Mouse (Mus musculus) stomach, embryonic 14.5 days (tissue): ENCODE measurements around the gene Pde1c. TPM values are rescaled to one million over a fixed set of nuclear protein-coding genes. Genes with fewer than 3 reads are reported as not detected.
A peak's percentile ranks its signal among the peaks of the same experiment; 100 is the strongest.
"Not testable (repeated sequence)": the region's sequence is repeated elsewhere in the genome, so short reads cannot be mapped to it uniquely, and the experiment has no call there.

Source experiments
- ATAC-seq: fragments of 200-750 bp; cut with Nextera tagmentation; 2 replicates; pipeline ENCODE4 v1.8.0; 2017; ENCODE audit warnings: low read depth, moderate TSS enrichment; ENCODE audit not compliant: insufficient number of reproducible peaks, insufficient read depth, low FRiP score
- H3K27ac ChIP-seq: fragments of 300-500 bp; sonication (generic); 2 replicates; pipeline ENCODE4 v1.5.1; 2014; ENCODE audit warnings: mild to moderate bottlenecking, low read length, moderate library complexity, mixed read lengths
- H3K27me3 ChIP-seq: fragments of 300-500 bp; sonication (generic); 2 replicates; pipeline ENCODE4 v1.6.1; 2014; ENCODE audit warnings: low read length, control low read depth, mixed read lengths; ENCODE audit not compliant: control insufficient read depth, insufficient read depth
- H3K36me3 ChIP-seq: fragments of 300-500 bp; sonication (generic); 2 replicates; pipeline ENCODE4 v1.6.1; 2014; ENCODE audit warnings: mild to moderate bottlenecking, control low read depth, low read length, moderate library complexity, mixed read lengths; ENCODE audit not compliant: control insufficient read depth, insufficient read depth
- H3K4me1 ChIP-seq: fragments of 300-500 bp; sonication (generic); 2 replicates; pipeline ENCODE4 v1.6.1; 2014; ENCODE audit warnings: low read length, control low read depth, mixed read lengths; ENCODE audit not compliant: control insufficient read depth, insufficient read depth
- H3K4me2 ChIP-seq: fragments of 300-500 bp; sonication (generic); replicated peaks from 2 replicates; pipeline ENCODE4 v1.6.1; 2014; ENCODE audit warnings: low read depth, low read length, control low read depth
- H3K4me3 ChIP-seq: fragments of 300-500 bp; sonication (generic); 2 replicates; pipeline ENCODE4 v1.5.1; 2014; ENCODE audit warnings: low read depth, low read length, control low read depth
- H3K9ac ChIP-seq: fragments of 300-500 bp; sonication (generic); replicated peaks from 2 replicates; pipeline ENCODE4 v1.6.1; 2014; ENCODE audit warnings: low read depth, mild to moderate bottlenecking, control low read depth, low read length, moderate library complexity, mixed read lengths
- H3K9me3 ChIP-seq: fragments of 300-500 bp; sonication (generic); 2 replicates; pipeline ENCODE4 v1.6.1; 2016; ENCODE audit warnings: low read depth, low read length, control low read depth; ENCODE audit not compliant: control insufficient read depth
- WGBS: fragments of 180-500 bp; shearing (Covaris S2); extraction: QIAGEN DNeasy Blood & Tissue Kit; methylation state at CpG from one replicate; pipeline ENCODE4 v1.1.7; 2014; 5-methylcytosine and 5-hydroxymethylcytosine counted together
- polyA plus RNA-seq: library from polyadenylated mRNA; unstranded; fragments of >200 nt; fragmentation: Nextera tagmentation; extraction: Ambion mirVana; gene quantifications from 2 replicates; pipeline ENCODE4 v1.2.1, GENCODE M21; 2014

Pde1c gene
- polyA plus RNA-seq = 2.8 and 4.7 TPM in 2 replicates

DNA sequence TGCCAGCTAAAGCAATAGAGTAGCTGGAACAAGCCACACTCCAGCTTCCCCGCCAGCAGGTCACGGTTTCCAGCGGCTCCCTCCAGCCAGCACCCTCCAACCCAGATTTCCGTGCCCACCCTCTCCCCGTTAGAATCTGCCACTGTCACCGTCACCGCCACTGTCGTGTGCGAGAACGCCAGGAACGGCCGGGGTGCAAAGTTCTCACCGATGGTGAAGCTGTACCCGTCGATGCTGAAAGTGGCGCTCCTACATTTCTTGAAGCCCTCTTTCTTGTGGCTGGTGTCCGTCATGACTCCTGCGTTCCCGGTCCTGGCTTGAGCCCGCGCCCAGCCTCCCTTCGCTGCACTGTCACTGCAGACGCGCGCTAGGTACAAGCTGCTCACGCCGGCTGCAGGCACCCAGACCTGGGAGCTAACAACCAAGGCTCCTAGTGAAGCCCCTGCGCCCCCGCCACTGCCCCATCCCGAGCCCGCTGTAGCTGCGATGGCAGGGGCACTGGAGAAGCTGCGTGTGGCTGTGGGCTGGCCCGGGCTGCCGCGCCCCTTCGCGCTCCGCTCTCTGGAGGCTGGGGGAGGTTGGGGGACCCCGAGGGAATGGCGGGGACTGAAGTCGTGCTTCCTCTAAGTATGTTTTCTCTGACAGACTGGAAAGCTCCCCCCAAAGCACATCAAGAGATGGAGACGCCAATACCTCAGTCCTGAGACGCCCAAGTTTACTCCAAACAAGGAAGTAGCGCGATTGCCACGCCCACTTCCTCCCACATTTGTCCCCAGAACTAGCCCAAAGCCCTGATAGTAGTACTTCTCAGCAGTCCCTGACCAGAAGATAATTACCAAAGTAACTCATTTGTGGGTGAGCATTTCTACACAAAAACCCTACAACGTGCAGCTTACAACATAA, at the start of gene Pde1c:
Gene Pde1c (minus strand): TSS at position 634 of the 903 bp plus-strand sequence.
- WGBS = under 1% methylated on average over 48 of the region's 48 CpGs
- Histone ChIP-seq H3K4me2 (peak within 1 kb of the TSS; percentile 97), H3K4me1 (no peaks in the 10 kb centered on the region), H3K9ac (peak within 1 kb of the TSS; percentile 30), H3K36me3 (no peaks in the 10 kb centered on the region), H3K9me3 (no peaks in the 10 kb centered on the region), H3K4me3 (peak within 1 kb of the TSS; percentile 73), H3K27me3 (no peaks in the 10 kb centered on the region), H3K27ac (no peak within 1 kb of the TSS)
- ATAC-seq = peak; percentile 79

DNA sequence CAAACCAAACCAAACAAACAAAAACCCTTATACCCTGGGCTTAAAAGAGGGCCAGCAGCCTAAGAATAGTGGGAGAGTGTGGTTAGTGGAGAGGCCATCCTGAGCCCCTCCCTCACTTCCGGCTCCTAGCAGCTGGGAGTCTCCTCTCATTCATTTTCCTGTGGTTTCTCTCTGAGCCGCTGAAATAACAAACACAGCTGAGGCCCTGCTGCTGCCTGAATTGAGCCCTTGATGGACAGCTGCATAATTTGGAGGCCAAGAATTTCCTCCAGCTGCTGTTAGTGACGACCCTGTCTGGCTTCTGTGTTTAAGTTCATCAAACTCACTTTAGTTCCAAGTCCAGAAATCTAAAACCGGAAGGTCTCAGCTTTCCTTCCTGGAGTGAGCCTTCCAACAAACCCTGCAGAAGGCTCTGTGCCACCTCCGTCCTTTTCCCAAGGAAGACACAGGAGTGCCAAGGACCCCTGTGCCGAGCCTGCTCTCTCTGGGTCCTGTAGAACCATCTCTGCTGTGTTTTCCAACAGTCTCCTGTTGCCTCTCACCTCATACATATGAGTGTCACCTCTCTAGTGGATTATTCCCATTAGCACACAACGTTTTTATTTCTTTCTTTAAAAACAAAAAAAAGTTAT, 48.2 kb upstream of the Pde1c start:
- Histone ChIP-seq H3K27ac (peak overlapping the region; percentile 78; the same call in 1 of the 2 replicates), H3K4me3 (no peak overlapping the region), H3K27me3 (no peaks in the 10 kb centered on the region), H3K36me3 (no peaks in the 10 kb centered on the region), H3K4me2 (peak overlapping the region; percentile 15; the same call in 1 of the 2 replicates), H3K9me3 (no peaks in the 10 kb centered on the region), H3K4me1 (peaks cover 17% of the 10 kb centered on the region), H3K9ac (no peak overlapping the region)
- 11% methylated on average over 7 of the region's 7 CpGs for WGBS
- peak; percentile 83; the same call in 1 of the 2 replicates for ATAC-seq

DNA sequence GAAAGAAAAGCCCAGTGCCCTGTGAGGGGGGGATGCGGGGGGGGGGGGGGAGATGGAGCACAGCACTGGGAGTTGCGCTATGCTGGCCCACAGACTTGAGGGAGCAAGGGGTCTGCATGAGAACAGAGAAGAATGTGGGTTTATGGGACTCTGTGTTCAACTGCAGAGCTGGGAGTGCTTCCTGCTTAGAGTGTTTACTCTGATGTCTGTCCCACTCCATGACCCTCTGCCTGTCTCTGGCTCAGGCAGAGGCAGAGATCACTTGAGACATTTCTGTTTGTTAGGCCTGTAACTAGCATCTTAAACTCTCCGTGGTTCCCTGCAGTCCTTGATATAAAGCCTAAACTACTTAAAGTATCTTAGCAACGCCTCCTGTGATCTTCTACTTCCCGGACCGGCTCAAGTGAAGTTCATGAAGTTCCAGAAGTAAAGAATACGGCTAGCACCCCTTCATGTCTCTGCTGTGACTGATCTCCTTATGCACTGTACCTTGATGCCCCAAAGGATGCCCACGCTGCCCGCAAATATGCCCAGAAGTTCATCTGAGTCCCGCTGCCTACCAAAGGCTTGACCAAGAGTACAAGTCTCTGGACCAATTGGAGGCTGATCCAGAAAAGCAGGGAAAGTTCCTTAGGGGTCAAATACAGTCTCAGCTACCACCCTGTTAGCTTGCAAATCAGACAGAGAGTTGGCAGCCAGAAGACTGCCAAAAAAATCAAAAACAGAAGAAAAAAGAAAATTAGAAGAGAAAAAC, 47.5 kb upstream of the Pde1c start:
- Histone ChIP-seq H3K9ac (no peak overlapping the region), H3K4me1 (peaks cover 17% of the 10 kb centered on the region), H3K27me3 (no peaks in the 10 kb centered on the region), H3K36me3 (no peaks in the 10 kb centered on the region), H3K27ac (peak overlapping the region; percentile 78), H3K9me3 (no peaks in the 10 kb centered on the region), H3K4me2 (0 out of 2 replicates have a peak overlapping the region, but pooled peaks have one; percentile 15), H3K4me3 (no peak overlapping the region)
- ATAC-seq = peak; percentile 33; the same call in 1 of the 2 replicates
- 39% methylated on average over 10 of the region's 10 CpGs for WGBS

DNA sequence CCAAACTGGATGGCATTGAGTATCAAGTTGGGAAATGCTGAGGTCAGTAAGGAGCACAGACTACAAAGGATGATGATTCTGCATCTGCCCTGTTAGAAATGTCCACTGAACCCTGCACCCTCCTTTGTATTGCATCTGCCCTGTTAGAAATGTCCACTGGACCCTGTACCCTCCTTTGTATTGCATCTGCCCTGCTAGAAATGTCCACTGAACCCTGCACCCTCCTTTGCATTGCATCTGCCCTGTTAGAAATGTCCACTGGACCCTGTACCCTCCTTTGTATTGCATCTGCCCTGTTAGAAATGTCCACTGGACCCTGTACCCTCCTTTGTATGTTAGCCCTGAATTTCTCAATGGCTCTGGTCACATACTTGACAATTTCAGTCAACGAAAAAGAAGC, 40.6 kb upstream of the Pde1c start:
- not testable (repeated sequence) for ATAC-seq, H3K4me1 ChIP-seq, H3K9me3 ChIP-seq, H3K4me2 ChIP-seq, H3K27ac ChIP-seq, H3K27me3 ChIP-seq, H3K36me3 ChIP-seq, H3K9ac ChIP-seq, H3K4me3 ChIP-seq
- 84% methylated on average over 1 of the region's 1 CpGs for WGBS

DNA sequence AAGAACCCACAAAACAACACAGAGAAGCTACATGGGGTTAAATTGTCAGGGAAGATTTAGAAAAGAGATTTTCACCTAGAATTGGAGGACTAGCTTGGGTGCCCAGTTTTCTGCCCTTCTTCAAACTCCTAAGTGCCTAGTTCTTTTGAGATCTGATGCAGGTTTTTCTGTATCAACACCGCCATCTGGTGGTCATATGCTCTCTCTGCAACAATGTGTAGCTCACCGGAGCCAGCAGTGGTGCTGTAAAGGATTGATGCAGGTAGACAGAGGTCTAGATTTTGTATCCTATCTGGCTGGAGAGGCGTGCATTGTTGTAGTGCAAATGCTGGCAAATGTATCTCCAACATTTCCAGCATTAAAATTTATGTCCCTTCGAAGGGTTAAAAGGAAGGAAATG, 39.4 kb upstream of the Pde1c start:
- no peak for ATAC-seq
- Histone ChIP-seq H3K9me3 (no peaks in the 10 kb centered on the region), H3K27me3 (no peaks in the 10 kb centered on the region), H3K27ac (no peak overlapping the region), H3K9ac (no peak overlapping the region), H3K4me3 (no peak overlapping the region), H3K36me3 (no peaks in the 10 kb centered on the region), H3K4me1 (no peaks in the 10 kb centered on the region), H3K4me2 (no peak overlapping the region)
- 1% methylated on average over 4 of the region's 4 CpGs for WGBS

DNA sequence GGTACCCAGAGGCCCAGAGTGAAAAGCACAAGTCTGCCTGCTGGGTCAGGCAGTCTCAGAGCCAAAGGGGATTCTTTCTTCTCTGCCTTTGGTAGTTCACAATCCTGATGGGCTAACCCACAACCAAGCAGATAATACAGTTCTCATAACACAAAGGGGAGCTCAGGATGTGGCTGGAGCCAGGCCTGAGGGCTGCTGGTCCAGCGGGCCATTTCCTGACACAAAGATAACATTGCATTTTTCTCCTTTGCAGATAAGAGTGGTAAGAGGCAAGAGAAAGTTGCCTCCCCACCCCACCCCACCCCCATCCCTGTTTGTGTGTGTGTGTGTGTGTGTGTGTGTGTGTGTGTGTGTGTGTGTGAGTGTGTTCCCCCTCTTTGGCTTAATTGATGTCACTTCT, 10.7 kb upstream of the Pde1c start:
- no peaks in the 10 kb centered on the region for H3K36me3 ChIP-seq
- no peak overlapping the region for H3K9ac ChIP-seq
- H3K9me3 ChIP-seq = no peaks in the 10 kb centered on the region
- H3K27ac ChIP-seq = no peak overlapping the region
- no peaks in the 10 kb centered on the region for H3K4me1 ChIP-seq
- no peak overlapping the region for H3K4me2 ChIP-seq
- no peak overlapping the region for H3K4me3 ChIP-seq
- ATAC-seq = no peak
- no peaks in the 10 kb centered on the region for H3K27me3 ChIP-seq
- 27% methylated on average over 1 of the region's 1 CpGs for WGBS

DNA sequence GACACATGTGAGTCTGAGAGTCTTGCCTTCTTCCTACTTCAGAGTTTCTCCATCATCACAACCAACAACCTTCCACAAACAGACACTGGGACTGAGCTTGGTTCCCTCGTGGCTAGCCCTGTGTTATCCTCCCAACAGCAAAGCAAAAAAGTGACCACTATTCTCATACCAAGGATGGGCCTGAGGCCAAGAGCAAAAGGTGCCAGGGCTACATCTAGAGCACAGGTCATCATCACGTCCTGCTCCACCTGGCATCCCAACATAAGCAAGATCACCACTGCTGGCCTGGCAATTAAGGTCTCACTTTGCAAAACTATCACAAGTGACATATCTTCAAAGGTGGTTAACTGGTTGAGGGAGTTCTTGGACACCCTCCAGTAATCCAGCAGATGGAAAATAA, 8.0 kb downstream of the Pde1c start:
- H3K27me3 ChIP-seq = no peaks in the 10 kb centered on the region
- WGBS = 75% methylated on average over 2 of the region's 2 CpGs

DNA sequence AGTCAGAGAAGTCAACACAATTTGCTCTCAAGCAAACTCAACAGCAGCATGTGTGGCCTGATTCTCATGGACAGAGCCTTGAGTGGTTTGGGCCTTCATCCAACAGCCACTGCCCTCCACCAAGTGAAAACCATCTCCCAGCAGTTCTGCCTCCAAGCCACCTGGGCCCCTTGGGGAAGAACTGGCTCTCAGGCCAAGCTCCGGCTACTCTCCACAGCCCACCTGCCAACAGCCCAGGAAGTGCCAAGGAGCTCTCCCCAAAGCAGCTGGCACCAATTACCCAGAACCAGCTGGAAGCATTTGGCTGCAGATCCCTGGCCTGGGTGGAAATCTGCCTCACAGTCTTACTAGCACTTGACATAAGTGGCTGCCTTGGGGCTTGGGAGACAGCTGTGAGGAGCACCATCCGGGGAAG, 8.4 kb downstream of the Pde1c start:
- no peak overlapping the region for H3K4me3 ChIP-seq
- 79% methylated on average over 2 of the region's 2 CpGs for WGBS
- no peaks in the 10 kb centered on the region for H3K9me3 ChIP-seq
- H3K27ac ChIP-seq = no peak overlapping the region
- no peak overlapping the region for H3K4me2 ChIP-seq
- no peaks in the 10 kb centered on the region for H3K4me1 ChIP-seq
- ATAC-seq = no peak
- no peaks in the 10 kb centered on the region for H3K36me3 ChIP-seq
- no peak overlapping the region for H3K9ac ChIP-seq
- H3K27me3 ChIP-seq = no peaks in the 10 kb centered on the region

More for the DNA sequence above, 8.0 kb downstream of the Pde1c start:
- H3K27ac ChIP-seq = no peak overlapping the region
- no peak for ATAC-seq
- no peaks in the 10 kb centered on the region for H3K36me3 ChIP-seq
- H3K4me2 ChIP-seq = no peak overlapping the region
- H3K9ac ChIP-seq = no peak overlapping the region
- no peaks in the 10 kb centered on the region for H3K4me1 ChIP-seq
- no peaks in the 10 kb centered on the region for H3K9me3 ChIP-seq
- no peak overlapping the region for H3K4me3 ChIP-seq
